Mouse (Mus musculus): Measurements from ENCODE around the gene Ilvbl. TPM values are rescaled to one million over a fixed set of nuclear protein-coding genes. Genes with fewer than 3 reads are reported as not detected.
A peak's percentile ranks its signal among the peaks of the same experiment; 100 is the strongest.

The Ilvbl gene
- polyA plus RNA-seq, 1 experiment from 2014 or later, result 33.3 TPM

- Histone ChIP-seq H3K9ac (no peak overlapping the region), H3K27me3 (ENCODE audit: insufficient read depth, low read length) (no peaks in the 10 kb centered on the region), H3K4me1 (ENCODE audit: insufficient read depth) (peaks cover 3% of the 10 kb centered on the region; the same call in 1 of the 2 replicates), H3K4me2 (no peak overlapping the region), H3K27ac (ENCODE audit: low read depth) (no peak overlapping the region), H3K4me3 (ENCODE audit: low read depth, low read length) (no peak overlapping the region), H3K9me3 (ENCODE audit: low read depth, low read length) (no peaks in the 10 kb centered on the region), H3K36me3 (ENCODE audit: insufficient read depth) (no peaks in the 10 kb centered on the region)
- TF ChIP-seq CTCF (IDR thresholded peaks at IDR 0.05; ENCODE audit: low read depth), result no peak
- DNase-seq (no peak), ATAC-seq (ENCODE audit: insufficient read depth) (no peak)
- WGBS, result 53% methylated on average over 6 of the region's 6 CpGs
Observed at GRCm38 (mm10) chr10:78570416-78570815, 3.7 kb upstream of the Ilvbl start.

DNA sequence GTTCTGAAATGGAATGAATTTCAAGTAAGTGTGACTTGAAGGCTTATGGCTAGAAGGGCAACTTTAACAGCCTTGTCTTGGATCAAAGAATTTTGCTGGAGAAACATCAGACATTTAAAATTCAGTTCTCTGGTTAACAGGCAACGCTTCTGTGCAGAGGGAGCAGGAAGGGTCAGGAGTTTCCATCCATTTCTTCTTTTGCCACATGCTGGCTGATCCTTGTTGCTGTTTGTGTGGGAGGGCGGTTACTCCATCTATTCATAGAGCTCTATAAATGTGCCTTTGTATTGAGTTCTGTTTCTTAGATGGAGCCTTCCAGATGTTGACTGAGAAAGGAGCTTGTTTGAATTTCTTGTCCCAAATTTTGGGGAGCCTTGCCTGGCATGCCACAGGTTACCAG, 3.2 kb upstream of the Ilvbl start:
- no peak overlapping the region for H3K9ac ChIP-seq
- DNase-seq, result peak; percentile 33
- no peak overlapping the region for H3K4me3 ChIP-seq (ENCODE audit: low read depth, low read length)
- no peak overlapping the region for H3K27ac ChIP-seq (ENCODE audit: low read depth)
- H3K4me1 ChIP-seq (ENCODE audit: insufficient read depth), result peaks cover 7% of the 10 kb centered on the region; the same call in 1 of the 2 replicates
- ATAC-seq (ENCODE audit: insufficient read depth), result no peak
- no peaks in the 10 kb centered on the region for H3K36me3 ChIP-seq (ENCODE audit: insufficient read depth)
- no peaks in the 10 kb centered on the region for H3K9me3 ChIP-seq (ENCODE audit: low read depth, low read length)
- no peak overlapping the region for H3K4me2 ChIP-seq
- TF ChIP-seq CTCF (IDR thresholded peaks at IDR 0.05; ENCODE audit: low read depth), result no peak
- 50% methylated on average over 2 of the region's 2 CpGs for WGBS
- H3K27me3 ChIP-seq (ENCODE audit: insufficient read depth, low read length), result no peaks in the 10 kb centered on the region

DNA sequence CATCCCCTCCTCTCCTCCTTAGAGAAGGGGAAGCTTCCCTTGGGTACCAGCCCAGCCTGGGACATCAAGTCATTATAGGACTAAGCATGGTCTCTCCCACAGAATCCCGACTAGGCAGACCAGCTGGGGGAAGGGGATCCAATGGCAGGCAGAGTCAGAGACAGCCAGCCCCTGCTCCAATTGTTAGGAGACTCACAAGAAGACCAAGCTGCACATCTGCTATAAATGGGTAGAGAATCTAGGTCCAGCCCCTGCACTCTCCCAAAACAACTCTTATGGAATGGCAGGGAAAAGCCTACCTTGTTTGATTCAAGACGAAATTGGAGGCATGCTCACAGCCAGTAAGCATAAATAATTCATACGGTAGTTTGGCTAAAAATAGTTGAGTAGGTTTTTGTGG, 920 bp upstream of the Ilvbl start:
- 74% methylated on average over 3 of the region's 3 CpGs for WGBS
- Histone ChIP-seq H3K4me3 (ENCODE audit: low read depth, low read length) (no peak overlapping the region), H3K4me1 (ENCODE audit: insufficient read depth) (peaks cover 7% of the 10 kb centered on the region; the same call in 1 of the 2 replicates), H3K9me3 (ENCODE audit: low read depth, low read length) (no peaks in the 10 kb centered on the region), H3K27me3 (ENCODE audit: insufficient read depth, low read length) (no peaks in the 10 kb centered on the region), H3K9ac (no peak overlapping the region), H3K4me2 (no peak overlapping the region), H3K27ac (ENCODE audit: low read depth) (no peak overlapping the region), H3K36me3 (ENCODE audit: insufficient read depth) (peaks cover 8% of the 10 kb centered on the region; the same call in 1 of the 2 replicates)
- DNase-seq, result no peak
- TF ChIP-seq CTCF (IDR thresholded peaks at IDR 0.05; ENCODE audit: low read depth), result no peak
- no peak for ATAC-seq (ENCODE audit: insufficient read depth)

DNA sequence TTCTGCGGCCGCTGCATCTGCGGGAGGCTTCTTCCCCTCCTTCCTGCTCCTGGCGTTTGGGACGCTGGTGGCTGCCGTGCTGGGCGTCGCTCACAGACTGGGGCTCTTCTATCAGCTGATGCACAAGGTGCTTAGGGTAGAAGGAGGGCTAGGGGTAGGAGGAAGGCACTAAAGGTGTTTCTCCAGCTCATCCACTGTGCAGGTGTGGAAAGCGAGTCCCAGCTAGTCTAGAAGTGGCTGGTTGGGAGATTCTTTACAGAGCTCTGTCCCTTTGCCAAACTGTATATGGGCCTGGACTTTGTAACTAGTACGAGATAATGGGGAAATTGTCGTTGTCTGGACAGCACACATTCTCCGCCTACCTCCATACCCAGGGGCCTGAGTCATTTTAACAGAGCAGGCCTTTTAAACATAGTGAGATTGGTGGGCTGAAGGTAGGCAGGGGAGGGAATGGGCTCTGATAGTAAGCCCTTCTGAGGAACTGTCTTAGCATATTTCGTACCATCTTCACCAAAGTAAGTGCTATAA, 1.0 kb downstream of the Ilvbl start:
- no peak for DNase-seq
- peaks cover 7% of the 10 kb centered on the region; the same call in 1 of the 2 replicates for H3K4me1 ChIP-seq (ENCODE audit: insufficient read depth)
- peak overlapping the region; percentile 88 for H3K27ac ChIP-seq (ENCODE audit: low read depth)
- no peaks in the 10 kb centered on the region for H3K9me3 ChIP-seq (ENCODE audit: low read depth, low read length)
- peak overlapping the region; percentile 72 for H3K9ac ChIP-seq
- peaks cover 17% of the 10 kb centered on the region for H3K36me3 ChIP-seq (ENCODE audit: insufficient read depth)
- 12% methylated on average over 13 of the region's 13 CpGs for WGBS
- ATAC-seq (ENCODE audit: insufficient read depth), result peak; percentile 45
- no peak for TF ChIP-seq CTCF (IDR thresholded peaks at IDR 0.05; ENCODE audit: low read depth)
- H3K27me3 ChIP-seq (ENCODE audit: insufficient read depth, low read length), result no peaks in the 10 kb centered on the region
- peak overlapping the region; percentile 80 for H3K4me2 ChIP-seq
- peak overlapping the region; percentile 56 for H3K4me3 ChIP-seq (ENCODE audit: low read depth, low read length)

- peak overlapping the region; percentile 80 for H3K4me2 ChIP-seq
- H3K9ac ChIP-seq, result peak overlapping the region; percentile 72
- no peaks in the 10 kb centered on the region for H3K9me3 ChIP-seq (ENCODE audit: low read depth, low read length)
- no peak overlapping the region for H3K27ac ChIP-seq (ENCODE audit: low read depth)
- no peak for ATAC-seq (ENCODE audit: insufficient read depth)
- no peak for TF ChIP-seq CTCF (IDR thresholded peaks at IDR 0.05; ENCODE audit: low read depth)
- H3K36me3 ChIP-seq (ENCODE audit: insufficient read depth), result peaks cover 22% of the 10 kb centered on the region
- peak; percentile 49 for DNase-seq
- no peaks in the 10 kb centered on the region for H3K27me3 ChIP-seq (ENCODE audit: insufficient read depth, low read length)
- H3K4me3 ChIP-seq (ENCODE audit: low read depth, low read length), result peak overlapping the region; percentile 56
- WGBS, result 57% methylated on average over 2 of the region's 2 CpGs
- peaks cover 7% of the 10 kb centered on the region; the same call in 1 of the 2 replicates for H3K4me1 ChIP-seq (ENCODE audit: insufficient read depth)
Observed at GRCm38 (mm10) chr10:78575690-78576089, 1.5 kb downstream of the Ilvbl start.

DNA sequence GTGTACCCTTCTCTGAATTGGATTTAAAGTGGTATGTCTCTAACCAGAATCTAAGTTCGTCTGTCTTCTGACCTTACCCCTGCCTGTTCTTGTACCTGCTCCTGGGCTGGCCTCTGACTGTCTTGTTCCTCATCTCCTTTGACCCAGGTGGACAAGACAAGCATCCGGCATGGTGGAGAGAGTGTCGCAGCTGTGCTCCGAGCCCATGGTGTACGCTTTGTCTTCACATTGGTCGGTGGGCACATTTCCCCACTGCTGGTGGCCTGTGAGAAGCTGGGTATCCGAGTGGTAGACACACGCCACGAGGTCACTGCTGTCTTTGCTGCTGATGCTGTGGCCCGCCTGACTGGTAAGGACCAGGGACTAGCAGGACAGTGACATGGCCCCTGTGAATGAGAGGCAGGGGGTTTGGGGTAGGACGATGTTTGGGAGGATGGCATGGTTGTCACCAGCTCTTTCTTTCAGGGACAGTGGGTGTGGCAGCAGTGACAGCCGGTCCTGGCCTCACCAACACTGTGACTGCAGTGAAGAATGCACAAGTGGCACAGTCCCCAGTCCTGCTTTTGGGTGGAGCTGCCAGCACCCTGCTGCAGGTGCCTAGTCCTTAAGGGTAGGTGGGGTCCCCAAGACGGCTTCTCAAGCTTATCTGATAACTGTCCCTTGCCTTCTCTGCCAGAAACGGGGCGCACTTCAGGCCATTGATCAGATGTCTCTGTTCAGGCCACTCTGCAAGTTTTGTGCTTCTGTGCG, 2.5 kb downstream of the Ilvbl start:
- Histone ChIP-seq H3K4me2 (no peak overlapping the region), H3K27ac (ENCODE audit: low read depth) (no peak overlapping the region), H3K4me1 (ENCODE audit: insufficient read depth) (peaks cover 7% of the 10 kb centered on the region; the same call in 1 of the 2 replicates), H3K36me3 (ENCODE audit: insufficient read depth) (peaks cover 26% of the 10 kb centered on the region), H3K9ac (no peak overlapping the region), H3K27me3 (ENCODE audit: insufficient read depth, low read length) (no peaks in the 10 kb centered on the region), H3K4me3 (ENCODE audit: low read depth, low read length) (no peak overlapping the region), H3K9me3 (ENCODE audit: low read depth, low read length) (no peaks in the 10 kb centered on the region)
- 87% methylated on average over 16 of the region's 16 CpGs for WGBS
- TF ChIP-seq CTCF (IDR thresholded peaks at IDR 0.05; ENCODE audit: low read depth), result no peak
- ATAC-seq (ENCODE audit: insufficient read depth) (no peak), DNase-seq (no peak)

- Histone ChIP-seq H3K4me2 (no peak overlapping the region), H3K9me3 (ENCODE audit: low read depth, low read length) (no peaks in the 10 kb centered on the region), H3K4me3 (ENCODE audit: low read depth, low read length) (no peak overlapping the region), H3K4me1 (ENCODE audit: insufficient read depth) (peaks cover 7% of the 10 kb centered on the region; the same call in 1 of the 2 replicates), H3K27me3 (ENCODE audit: insufficient read depth, low read length) (no peaks in the 10 kb centered on the region), H3K9ac (no peak overlapping the region), H3K27ac (ENCODE audit: low read depth) (no peak overlapping the region), H3K36me3 (ENCODE audit: insufficient read depth) (peaks cover 30% of the 10 kb centered on the region)
- DNase-seq, result no peak
- 69% methylated on average over 3 of the region's 3 CpGs for WGBS
- no peak for TF ChIP-seq CTCF (IDR thresholded peaks at IDR 0.05; ENCODE audit: low read depth)
- no peak for ATAC-seq (ENCODE audit: insufficient read depth)
Observed at GRCm38 (mm10) chr10:78578204-78578603, 4.1 kb downstream of the Ilvbl start.

Measured in lung, embryonic 14.5 days (tissue).